Mouse (Mus musculus) neural tube, embryonic 15.5 days (tissue): ENCODE measurements around the gene Sec14l1. TPM values are rescaled to one million over a fixed set of nuclear protein-coding genes. Genes with fewer than 3 reads are reported as not detected.

Experiments
- ATAC-seq: fragments of 200-750 bp; cut with Nextera tagmentation; 2 replicates; pipeline ENCODE4 v1.8.0; 2017; ENCODE audit warnings: mild to moderate bottlenecking, moderate TSS enrichment, moderate library complexity; ENCODE audit not compliant: low FRiP score
- H3K27ac ChIP-seq: fragments of 300-500 bp; sonication (generic); replicated peaks from 2 replicates; pipeline ENCODE4 v1.5.1; 2015; ENCODE audit warnings: mild to moderate bottlenecking, inconsistent platforms
- H3K27me3 ChIP-seq: fragments of 300-500 bp; sonication (generic); replicated peaks from 2 replicates; pipeline ENCODE4 v1.6.1; 2015; ENCODE audit warnings: inconsistent platforms
- H3K36me3 ChIP-seq: fragments of 300-500 bp; sonication (generic); 2 replicates; pipeline ENCODE4 v1.6.1; 2015; ENCODE audit warnings: inconsistent platforms
- H3K4me1 ChIP-seq: fragments of 300-500 bp; sonication (generic); 2 replicates; pipeline ENCODE4 v1.6.1; 2015; ENCODE audit warnings: inconsistent platforms
- H3K4me2 ChIP-seq: fragments of 300-500 bp; sonication (generic); 2 replicates; pipeline ENCODE4 v1.6.1; 2015; ENCODE audit warnings: inconsistent platforms, mild to moderate bottlenecking, moderate library complexity
- H3K4me3 ChIP-seq: fragments of 300-500 bp; sonication (generic); replicated peaks from 2 replicates; pipeline ENCODE4 v1.5.1; 2015; ENCODE audit warnings: mild to moderate bottlenecking, inconsistent platforms
- H3K9ac ChIP-seq: fragments of 300-500 bp; sonication (generic); replicated peaks from 2 replicates; pipeline ENCODE4 v1.6.1; 2015; ENCODE audit warnings: mild to moderate bottlenecking, inconsistent platforms
- H3K9me3 ChIP-seq: fragments of 300-500 bp; sonication (generic); replicated peaks from 2 replicates; pipeline ENCODE4 v1.6.1; 2016; ENCODE audit warnings: inconsistent platforms
- WGBS: fragments of 180-500 bp; shearing (Covaris S2); methylation state at CpG from one replicate; pipeline ENCODE4 v1.1.7; 2015; ENCODE audit warnings: mixed read lengths; 5-methylcytosine and 5-hydroxymethylcytosine counted together
- polyA plus RNA-seq: library from polyadenylated mRNA; unstranded; fragments of >200 nt; fragmentation: Nextera tagmentation; extraction: Ambion mirVana; gene quantifications from 2 replicates; pipeline ENCODE4 v1.2.1, GENCODE M21; 2015

Gene Sec14l1
- polyA plus RNA-seq, 1 experiment from 2014 or later: 52.0 TPM

DNA sequence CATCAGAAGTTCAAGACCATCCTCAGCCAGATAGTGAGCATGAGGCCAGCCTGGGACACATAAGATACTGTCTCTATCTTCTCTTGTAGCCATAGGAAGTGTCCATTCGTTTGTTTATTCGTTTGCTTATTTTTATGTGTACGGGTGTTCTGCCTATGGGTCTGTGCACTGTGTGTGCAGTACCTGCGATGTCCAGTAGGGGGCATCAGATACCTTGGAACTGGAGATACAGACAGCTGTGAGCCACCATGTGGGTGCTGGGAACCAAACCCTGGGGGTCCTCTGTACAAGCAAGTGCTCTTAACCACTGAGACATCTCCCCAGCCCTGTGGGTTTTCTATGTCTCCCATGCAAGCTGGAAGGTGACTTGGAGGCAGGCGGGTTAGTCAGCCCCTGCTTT lies 64.9 kb downstream of the Sec14l1 start:
- peaks cover 7% of the 10 kb centered on the region for H3K4me1 ChIP-seq
- no peak for ATAC-seq
- no peak overlapping the region for H3K4me3 ChIP-seq
- 88% methylated on average over 5 of the region's 5 CpGs for WGBS
- H3K36me3 ChIP-seq: no peaks in the 10 kb centered on the region
- H3K9me3 ChIP-seq: peaks cover 6% of the 10 kb centered on the region
- H3K27me3 ChIP-seq: 0 out of 2 replicates have a peak, but pooled peaks cover 3% of the 10 kb centered on the region
- no peak overlapping the region for H3K27ac ChIP-seq
- H3K4me2 ChIP-seq: no peak overlapping the region
- no peak overlapping the region for H3K9ac ChIP-seq

DNA sequence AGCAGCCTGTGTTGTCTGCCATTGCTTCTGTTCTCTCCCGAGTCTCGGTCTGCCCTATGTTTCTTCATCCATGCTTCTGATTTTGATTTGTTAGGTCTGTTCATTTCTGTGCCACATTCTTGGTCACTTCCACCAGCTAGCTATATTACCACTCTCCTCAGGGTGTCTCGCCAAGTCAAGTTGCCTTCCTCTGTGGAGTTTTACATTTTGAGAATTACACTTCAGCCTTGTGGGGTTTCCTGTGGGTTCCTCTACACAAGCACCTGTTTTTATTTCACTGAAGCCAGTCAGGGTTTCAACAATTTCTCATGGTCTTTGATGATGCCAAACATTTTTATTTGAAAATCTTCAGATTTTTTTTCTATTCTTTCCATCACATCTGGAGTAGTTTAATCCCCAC lies 67.8 kb downstream of the Sec14l1 start:
- peaks cover 6% of the 10 kb centered on the region; the same call in 1 of the 2 replicates for H3K4me1 ChIP-seq
- no peak overlapping the region for H3K27ac ChIP-seq
- ATAC-seq: no peak
- H3K9ac ChIP-seq: no peak overlapping the region
- H3K27me3 ChIP-seq: 0 out of 2 replicates have a peak, but pooled peaks cover 3% of the 10 kb centered on the region
- no peak overlapping the region for H3K4me2 ChIP-seq
- H3K4me3 ChIP-seq: no peak overlapping the region
- no peaks in the 10 kb centered on the region for H3K36me3 ChIP-seq
- H3K9me3 ChIP-seq: peaks cover 6% of the 10 kb centered on the region
- 89% methylated on average over 3 of the region's 3 CpGs for WGBS

DNA sequence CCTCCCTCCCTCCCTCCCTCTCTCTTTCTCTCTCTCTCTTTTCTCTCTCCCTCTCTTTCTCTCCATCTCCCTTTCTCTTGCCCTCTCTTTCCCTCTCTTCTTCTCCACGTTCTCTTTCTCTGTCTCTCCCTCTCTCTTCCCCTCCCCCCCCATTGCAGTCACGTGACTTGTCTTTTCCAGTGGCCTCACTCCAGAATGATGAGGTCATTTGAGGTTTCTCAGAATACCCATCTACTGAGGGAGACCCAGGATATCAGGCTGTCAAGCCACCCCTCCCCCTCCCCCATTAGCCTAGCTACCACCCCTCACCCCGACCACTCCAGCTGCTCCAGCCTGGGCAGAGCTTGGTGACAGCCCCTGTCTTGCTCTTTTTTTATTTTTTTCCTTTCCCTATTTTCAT lies 68.3 kb downstream of the Sec14l1 start:
- WGBS: 80% methylated on average over 3 of the region's 3 CpGs
- Histone ChIP-seq H3K9me3 (peaks cover 6% of the 10 kb centered on the region), H3K36me3 (no peaks in the 10 kb centered on the region), H3K4me3 (no peak overlapping the region), H3K4me2 (no peak overlapping the region), H3K27me3 (0 out of 2 replicates have a peak, but pooled peaks cover 3% of the 10 kb centered on the region), H3K9ac (no peak overlapping the region), H3K4me1 (peaks cover 6% of the 10 kb centered on the region; the same call in 1 of the 2 replicates), H3K27ac (no peak overlapping the region)
- ATAC-seq: no peak

DNA sequence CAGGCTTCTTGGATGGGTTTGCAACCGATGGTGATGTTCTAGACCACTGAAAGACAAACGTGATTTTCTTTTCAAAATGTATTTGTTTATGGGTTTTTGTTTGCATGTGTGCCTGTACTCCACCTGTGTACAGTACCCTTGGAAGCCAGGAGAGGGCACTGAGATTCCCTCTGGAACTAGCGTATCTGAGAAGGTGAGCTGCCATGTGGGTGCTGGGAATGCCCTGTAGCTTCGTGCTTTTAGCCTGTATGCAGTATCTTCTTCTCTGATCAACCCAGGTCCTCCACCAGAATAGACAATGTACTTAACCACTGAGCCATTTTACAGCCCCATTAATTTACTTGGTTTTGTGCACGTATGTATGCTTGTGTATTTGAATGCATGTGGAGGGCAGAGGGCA lies 68.9 kb downstream of the Sec14l1 start:
- no peak overlapping the region for H3K27ac ChIP-seq
- H3K4me1 ChIP-seq: peaks cover 6% of the 10 kb centered on the region; the same call in 1 of the 2 replicates
- peaks cover 6% of the 10 kb centered on the region for H3K9me3 ChIP-seq
- 0 out of 2 replicates have a peak, but pooled peaks cover under 1% of the 10 kb centered on the region for H3K27me3 ChIP-seq
- WGBS: 73% methylated on average over 5 of the region's 5 CpGs
- no peak for ATAC-seq
- no peak overlapping the region for H3K4me2 ChIP-seq
- no peaks in the 10 kb centered on the region for H3K36me3 ChIP-seq
- no peak overlapping the region for H3K9ac ChIP-seq
- H3K4me3 ChIP-seq: no peak overlapping the region

DNA sequence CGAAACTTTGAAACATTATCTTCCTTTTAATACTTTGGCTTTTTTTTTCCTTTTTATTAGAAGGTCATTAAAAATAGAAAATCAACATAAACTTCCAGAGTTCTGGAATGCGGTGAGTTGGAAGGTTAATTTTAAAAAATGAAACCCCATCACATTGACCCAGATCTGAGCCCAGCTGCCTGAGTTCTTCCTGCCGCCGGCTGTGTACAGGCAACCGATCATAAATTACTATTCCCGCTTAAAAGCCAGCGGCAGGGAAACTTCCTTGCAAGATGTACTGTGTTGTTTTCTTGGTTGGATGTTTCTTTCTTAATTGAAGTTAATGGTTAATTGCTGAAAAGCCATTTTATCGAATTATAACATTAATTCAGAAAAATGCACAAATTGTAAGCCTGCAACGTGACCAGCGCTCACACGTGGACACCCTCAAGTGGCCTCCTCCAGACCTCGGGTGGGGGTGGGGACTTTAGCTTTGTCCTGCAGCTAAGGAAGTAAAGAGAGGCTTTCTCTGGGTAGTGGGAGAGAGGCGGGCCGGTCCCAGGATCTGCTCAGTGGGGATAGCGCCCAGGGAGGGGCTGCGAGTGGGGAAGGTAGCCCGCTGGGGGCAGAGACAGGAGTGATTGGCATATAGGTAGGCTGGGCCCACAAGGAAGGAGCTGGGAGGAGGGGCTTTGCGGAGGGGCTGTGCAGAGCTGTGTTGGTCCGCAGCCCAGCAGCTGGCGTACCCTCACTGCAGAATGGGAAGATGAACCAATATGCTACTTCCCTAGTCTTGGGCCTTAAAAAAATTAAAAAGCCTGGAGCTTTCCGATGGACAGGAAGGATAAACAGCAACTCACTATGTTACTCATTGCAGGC lies 70.3 kb downstream of the Sec14l1 start:
- Histone ChIP-seq H3K9ac (no peak overlapping the region), H3K4me3 (no peak overlapping the region), H3K4me1 (peaks cover 6% of the 10 kb centered on the region; the same call in 1 of the 2 replicates), H3K27me3 (no peaks in the 10 kb centered on the region), H3K9me3 (peaks cover under 1% of the 10 kb centered on the region; the same call in 1 of the 2 replicates), H3K4me2 (no peak overlapping the region), H3K36me3 (no peaks in the 10 kb centered on the region), H3K27ac (no peak overlapping the region)
- no peak for ATAC-seq
- WGBS: 42% methylated on average over 21 of the region's 21 CpGs

DNA sequence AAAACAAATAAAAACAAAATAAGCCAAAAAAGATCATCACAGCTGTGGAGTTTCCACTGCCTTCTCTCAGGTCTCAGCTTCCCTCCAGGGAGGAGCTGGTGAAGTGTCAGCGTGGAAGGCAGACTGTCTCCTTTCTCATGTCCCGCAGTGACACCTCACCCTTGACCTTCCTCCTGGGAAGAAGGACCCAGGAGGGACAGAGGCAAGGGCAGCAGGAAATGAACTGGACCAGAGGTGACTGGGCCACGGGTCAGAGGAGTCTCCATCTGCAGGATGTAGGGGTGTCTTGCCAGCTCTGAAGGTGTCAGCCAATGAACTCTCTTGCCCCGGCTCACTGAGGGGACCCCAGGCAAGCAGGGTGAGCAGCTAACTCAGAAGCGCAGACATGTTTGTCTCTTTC lies 76.6 kb downstream of the Sec14l1 start:
- H3K27me3 ChIP-seq: peaks cover 4% of the 10 kb centered on the region; the same call in 1 of the 2 replicates
- no peak for ATAC-seq
- no peak overlapping the region for H3K9ac ChIP-seq
- 78% methylated on average over 5 of the region's 5 CpGs for WGBS
- H3K27ac ChIP-seq: no peak overlapping the region
- no peak overlapping the region for H3K4me2 ChIP-seq
- H3K36me3 ChIP-seq: no peaks in the 10 kb centered on the region
- H3K9me3 ChIP-seq: no peaks in the 10 kb centered on the region
- H3K4me1 ChIP-seq: no peaks in the 10 kb centered on the region
- no peak overlapping the region for H3K4me3 ChIP-seq

DNA sequence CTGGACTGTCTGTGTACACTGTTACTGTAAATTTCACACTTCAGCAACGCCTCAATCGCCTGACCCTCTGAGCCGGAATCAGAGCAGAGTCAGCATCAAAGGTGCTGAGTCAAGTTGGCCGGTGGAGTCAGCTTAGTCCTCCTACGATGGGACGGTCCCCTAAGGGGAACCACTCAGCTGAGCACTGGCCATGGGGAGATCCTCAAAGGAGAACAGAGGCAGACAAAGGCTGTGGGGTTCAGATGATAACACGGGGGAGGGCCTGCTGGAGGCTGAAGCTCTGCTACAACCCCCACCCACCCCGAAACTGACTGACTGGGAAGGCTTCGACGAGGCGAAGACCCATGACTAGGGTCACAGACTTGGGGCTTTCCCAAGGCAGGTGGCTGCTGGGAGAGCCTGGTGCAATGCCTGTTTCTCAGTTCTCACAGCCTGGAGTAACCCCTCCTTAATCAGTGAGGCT lies 79.5 kb downstream of the Sec14l1 start:
- Histone ChIP-seq H3K4me1 (peaks cover 4% of the 10 kb centered on the region), H3K27ac (no peak overlapping the region), H3K9ac (no peak overlapping the region), H3K27me3 (peaks cover 23% of the 10 kb centered on the region), H3K4me3 (no peak overlapping the region), H3K9me3 (no peaks in the 10 kb centered on the region), H3K4me2 (no peak overlapping the region), H3K36me3 (no peaks in the 10 kb centered on the region)
- WGBS: 83% methylated on average over 11 of the region's 11 CpGs
- no peak for ATAC-seq

DNA sequence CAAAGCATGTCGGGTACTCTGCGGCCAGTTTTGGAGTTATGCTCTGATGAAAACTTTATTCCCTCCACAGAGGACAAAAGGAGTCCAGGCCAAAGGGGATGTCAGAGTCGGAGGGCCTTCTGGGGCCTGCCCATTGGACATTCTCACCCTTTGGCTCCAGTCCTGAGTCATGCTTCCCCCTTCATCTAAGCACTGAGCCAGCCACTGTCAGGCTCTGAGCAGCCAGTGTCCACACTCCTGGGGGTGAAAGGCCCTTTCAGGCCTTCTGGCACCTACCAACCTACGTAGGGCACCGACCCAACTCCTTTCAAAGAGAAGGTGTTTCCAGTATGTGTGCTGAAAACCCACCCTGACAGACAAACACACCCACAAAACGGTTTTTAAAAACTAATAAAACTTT lies 80.6 kb downstream of the Sec14l1 start:
- no peak for ATAC-seq
- WGBS: 87% methylated on average over 6 of the region's 6 CpGs
- Histone ChIP-seq H3K9ac (no peak overlapping the region), H3K9me3 (no peaks in the 10 kb centered on the region), H3K4me3 (no peak overlapping the region), H3K36me3 (no peaks in the 10 kb centered on the region), H3K4me2 (no peak overlapping the region), H3K27me3 (peaks cover 34% of the 10 kb centered on the region), H3K4me1 (peaks cover 11% of the 10 kb centered on the region), H3K27ac (no peak overlapping the region)

DNA sequence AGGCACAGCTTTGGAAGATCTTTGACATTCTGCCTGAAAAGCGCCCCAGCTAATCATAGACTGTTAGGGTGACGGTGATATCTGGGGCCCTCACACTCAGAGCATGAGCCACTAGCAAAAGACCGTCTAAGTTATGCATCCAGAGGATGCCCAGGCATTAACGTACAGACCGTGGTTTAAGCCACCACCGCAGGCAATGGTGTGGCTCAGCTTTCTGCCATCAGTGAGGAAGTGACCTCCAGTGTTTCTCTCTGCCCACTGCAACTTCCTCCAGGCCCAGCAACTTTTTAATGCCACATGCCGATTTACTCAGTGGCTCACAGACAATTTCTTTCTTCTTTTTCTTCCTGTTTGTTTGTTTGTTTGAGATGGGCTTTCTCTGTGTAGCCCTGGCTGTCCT lies 81.7 kb downstream of the Sec14l1 start:
- H3K4me3 ChIP-seq: no peak overlapping the region
- H3K27ac ChIP-seq: no peak overlapping the region
- H3K4me1 ChIP-seq: peaks cover 11% of the 10 kb centered on the region
- no peak overlapping the region for H3K9ac ChIP-seq
- no peak overlapping the region for H3K4me2 ChIP-seq
- ATAC-seq: no peak
- H3K27me3 ChIP-seq: peaks cover 44% of the 10 kb centered on the region
- H3K9me3 ChIP-seq: no peaks in the 10 kb centered on the region
- no peaks in the 10 kb centered on the region for H3K36me3 ChIP-seq
- 95% methylated on average over 7 of the region's 7 CpGs for WGBS

DNA sequence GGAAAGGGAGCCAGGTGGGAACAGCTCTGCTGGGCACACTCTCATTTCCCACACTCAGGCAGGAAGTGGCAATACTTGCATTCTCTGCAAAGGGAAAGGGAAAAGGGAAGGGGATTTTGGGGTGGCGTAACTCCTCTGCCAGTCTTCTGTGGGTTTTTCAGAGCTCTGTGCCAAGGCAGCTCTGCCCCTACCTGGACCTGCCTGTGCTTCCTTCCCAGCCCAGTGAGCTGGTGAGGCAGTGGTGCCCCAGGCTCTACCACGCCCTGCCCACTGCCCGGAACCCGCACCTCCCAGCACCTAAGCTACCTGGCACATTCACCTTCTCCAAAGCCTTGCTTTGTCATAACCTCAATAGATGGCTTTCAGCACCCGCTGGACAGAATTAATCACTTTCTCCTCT lies 83.2 kb downstream of the Sec14l1 start:
- Histone ChIP-seq H3K4me3 (no peak overlapping the region), H3K27me3 (peaks cover 49% of the 10 kb centered on the region), H3K9ac (no peak overlapping the region), H3K36me3 (no peaks in the 10 kb centered on the region), H3K27ac (no peak overlapping the region), H3K4me1 (peaks cover 11% of the 10 kb centered on the region), H3K9me3 (no peaks in the 10 kb centered on the region), H3K4me2 (no peak overlapping the region)
- ATAC-seq: no peak
- 87% methylated on average over 5 of the region's 5 CpGs for WGBS

DNA sequence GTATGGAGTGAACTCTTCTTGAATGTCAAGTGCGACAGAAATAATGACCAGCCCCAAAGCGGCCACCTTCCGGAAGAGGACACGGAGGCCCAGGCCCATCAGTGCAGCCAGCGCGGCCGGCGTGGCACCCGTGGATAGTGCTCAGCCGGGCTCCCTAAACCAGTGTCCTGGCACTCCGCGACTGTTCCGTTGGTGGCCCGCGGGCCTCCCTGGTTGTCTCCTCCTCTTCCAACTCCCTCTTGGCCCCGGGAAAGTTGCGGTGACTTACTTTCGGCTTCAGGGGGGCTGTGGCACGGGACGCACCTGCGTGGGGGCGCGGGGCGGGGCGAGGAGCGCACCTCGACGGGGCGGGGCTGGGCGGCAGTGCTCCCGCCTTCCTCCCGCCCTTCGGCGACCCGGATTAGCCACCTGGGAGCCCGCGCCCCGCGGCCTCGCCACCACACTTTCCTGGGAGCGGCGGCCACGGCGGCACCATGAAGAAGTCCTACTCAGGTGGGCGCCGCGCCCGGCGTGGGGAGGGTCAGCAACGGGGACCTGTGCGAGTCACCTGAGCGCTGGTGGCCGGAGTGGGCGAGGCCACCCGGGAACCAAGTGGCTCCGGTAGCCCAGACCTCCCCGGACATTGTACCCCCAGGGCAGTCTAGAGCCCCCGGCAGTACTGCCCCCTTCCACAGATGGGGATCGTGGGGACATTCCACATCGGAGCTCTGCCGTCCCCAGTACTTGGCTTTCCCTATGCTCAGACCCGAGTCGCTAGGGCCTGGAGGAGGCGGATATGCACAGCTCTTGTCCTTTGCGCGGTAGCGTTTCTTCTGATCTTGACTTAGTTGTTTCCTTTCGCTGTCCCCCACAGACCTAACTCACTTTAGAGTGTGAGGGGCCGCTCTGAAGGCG lies 84.6 kb downstream of the Sec14l1 start, which contains the start of gene Sept9:
TSS of gene Sept9 (plus strand) at position 380 of the 894 bp plus-strand sequence.
- Histone ChIP-seq H3K9me3 (no peaks in the 10 kb centered on the region), H3K4me2 (peak within 1 kb of the TSS; percentile 65), H3K4me3 (peak within 1 kb of the TSS; percentile 33), H3K27me3 (peaks cover 49% of the 10 kb centered on the region), H3K27ac (no peak within 1 kb of the TSS), H3K36me3 (no peaks in the 10 kb centered on the region), H3K9ac (no peak within 1 kb of the TSS), H3K4me1 (peaks cover 16% of the 10 kb centered on the region)
- 1% methylated on average over 64 of the region's 70 CpGs for WGBS
- ATAC-seq: no peak
